Mouse (Mus musculus): Measurements from ENCODE around the gene Irak1bp1.

The Irak1bp1 gene

GRCm38 (mm10) chr9:82877078-82877477, 47.7 kb downstream of the Irak1bp1 start:
- DNase-seq (ENCODE audit: low read depth, low spot score): no peak

- no peak for DNase-seq (ENCODE audit: low read depth, low spot score)
Observed at GRCm38 (mm10) chr9:82884177-82884576, 54.8 kb downstream of the Irak1bp1 start.

- no peak for DNase-seq (ENCODE audit: low read depth, low spot score)
Observed at GRCm38 (mm10) chr9:82888645-82889044, 59.3 kb downstream of the Irak1bp1 start.
